Mouse (Mus musculus) left cerebral cortex, adult 2 months (tissue): ENCODE results near the gene Vps25. TPM values are rescaled to one million over a fixed set of nuclear protein-coding genes. Genes with fewer than 3 reads are reported as not detected.

ENCODE experiments used
- DNase-seq, 2 experiments: peaks; one replicate each; pipeline ENCODE4 v3.0.0; 2021 to 2022; ENCODE audit warnings: low spot score in 2 of 2, mixed read lengths in 1 of 2; ENCODE audit errors: extremely low spot score in 1 of 2
- H3K27ac ChIP-seq: fragments of 200-600 bp; 2 replicates; pipeline ENCODE4 v1.8.1; 2022
- H3K4me3 ChIP-seq: fragments of 200-600 bp; 2 replicates; pipeline ENCODE4 v1.8.1; 2022
- CTCF ChIP-seq: fragments of 200-600 bp; IDR thresholded peaks from 2 replicates; pipeline ENCODE4 v1.8.1; 2022; ENCODE audit warnings: antibody characterized with exemption, mild to moderate bottlenecking, moderate library complexity
- intact Hi-C: fragments of 180-260 bp; cut with DNase I; formaldehyde crosslinking; loops from one replicate; pipeline ENCODE4 v1.15.1; 2025
- total RNA-seq, 2 experiments: library from RNA; stranded (reverse); gene quantifications; 2 replicates each; pipeline ENCODE4 v1.2.3; 2021

The Vps25 gene
- total RNA-seq, 2 experiments from 2014 or later: 59.3 to 61.0 TPM

DNA sequence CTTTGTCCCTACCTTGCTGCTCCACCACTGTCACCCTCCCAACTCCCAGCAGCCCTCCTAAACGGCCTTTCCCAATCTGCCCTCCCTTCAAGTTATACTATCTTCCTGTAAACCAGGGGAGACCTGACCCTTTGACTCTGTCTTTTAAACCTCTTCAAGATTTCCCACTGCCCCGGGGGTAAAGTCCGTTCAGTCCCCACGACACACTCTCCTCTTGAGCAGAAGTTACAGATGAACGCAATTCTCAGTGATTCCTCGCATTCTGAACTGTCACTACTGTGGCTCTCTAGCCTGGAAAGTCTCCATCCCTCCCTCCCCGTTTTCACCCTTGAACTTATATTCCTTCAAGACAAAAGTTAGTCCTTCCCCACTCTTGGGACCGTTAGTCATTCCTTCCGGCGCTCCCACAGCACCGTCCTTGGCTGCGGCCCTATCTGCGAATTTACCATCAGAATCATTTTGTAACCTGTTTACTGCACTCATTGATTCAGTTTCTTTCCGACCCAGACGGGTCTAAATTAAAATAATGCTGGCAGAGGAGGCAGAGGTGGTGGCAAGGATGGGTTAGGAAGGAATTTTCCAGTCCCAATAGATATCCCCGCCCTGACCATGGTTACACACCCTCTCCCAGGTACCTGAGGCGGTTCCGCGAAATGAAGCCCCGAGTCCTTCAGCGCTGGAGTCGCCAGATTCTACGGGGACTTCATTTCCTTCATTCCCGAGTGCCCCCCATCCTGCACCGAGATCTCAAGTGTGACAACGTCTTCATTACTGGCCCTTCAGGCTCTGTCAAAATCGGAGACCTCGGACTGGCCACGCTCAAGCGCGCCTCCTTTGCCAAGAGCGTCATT, 9.9 kb downstream of the Vps25 start:
- intact Hi-C loops: loop anchor here (2.0 kb wide), 1 partner anchor 13 kb away; no protein-coding TSS in a partner anchor
- H3K27ac ChIP-seq: no peak overlapping the region
- no peak for TF ChIP-seq CTCF
- no peak overlapping the region for H3K4me3 ChIP-seq
- no peak for DNase-seq

DNA sequence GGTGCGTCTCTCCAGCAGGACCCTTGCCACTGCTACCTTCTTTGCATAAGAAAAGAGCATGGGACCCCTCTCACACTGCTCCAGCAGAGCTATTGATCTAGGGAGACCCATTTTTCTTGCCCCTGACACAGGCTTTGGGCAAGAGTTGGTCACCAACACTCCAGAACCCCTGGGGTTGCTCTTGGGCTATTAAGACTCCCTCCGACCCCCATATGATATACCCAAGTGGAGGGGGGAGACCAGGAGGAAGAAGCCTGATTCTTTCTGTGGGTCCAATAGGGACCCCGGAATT, 10.4 kb downstream of the Vps25 start:
- Histone ChIP-seq H3K27ac (no peak overlapping the region), H3K4me3 (no peak overlapping the region)
- intact Hi-C loops: loop anchor here (2.0 kb wide), 1 partner anchor 13 kb away; no protein-coding TSS in a partner anchor
- no peak for TF ChIP-seq CTCF
- no peak for DNase-seq

DNA sequence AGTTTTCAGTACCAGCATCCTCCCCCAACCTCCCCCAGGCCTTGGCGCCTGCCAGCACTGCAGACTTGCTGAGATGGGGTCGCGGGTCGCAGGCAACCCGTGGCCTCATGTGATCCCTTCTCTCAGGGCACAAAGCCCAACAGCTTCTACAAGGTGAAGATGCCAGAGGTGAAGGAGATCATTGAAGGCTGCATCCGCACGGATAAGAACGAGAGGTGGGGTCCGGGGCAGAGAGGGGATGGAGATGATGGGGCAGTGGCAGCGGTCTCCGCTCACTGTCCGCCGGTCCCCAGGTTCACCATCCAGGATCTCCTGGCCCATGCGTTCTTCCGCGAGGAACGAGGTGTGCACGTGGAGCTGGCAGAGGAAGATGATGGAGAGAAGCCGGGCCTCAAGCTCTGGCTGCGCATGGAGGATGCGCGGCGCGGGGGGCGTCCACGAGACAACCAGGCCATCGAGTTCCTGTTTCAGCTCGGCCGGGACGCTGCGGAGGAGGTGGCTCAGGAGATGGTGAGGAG, 11.5 kb downstream of the Vps25 start:
- no peak for DNase-seq
- intact Hi-C loops: no loop called here

DNA sequence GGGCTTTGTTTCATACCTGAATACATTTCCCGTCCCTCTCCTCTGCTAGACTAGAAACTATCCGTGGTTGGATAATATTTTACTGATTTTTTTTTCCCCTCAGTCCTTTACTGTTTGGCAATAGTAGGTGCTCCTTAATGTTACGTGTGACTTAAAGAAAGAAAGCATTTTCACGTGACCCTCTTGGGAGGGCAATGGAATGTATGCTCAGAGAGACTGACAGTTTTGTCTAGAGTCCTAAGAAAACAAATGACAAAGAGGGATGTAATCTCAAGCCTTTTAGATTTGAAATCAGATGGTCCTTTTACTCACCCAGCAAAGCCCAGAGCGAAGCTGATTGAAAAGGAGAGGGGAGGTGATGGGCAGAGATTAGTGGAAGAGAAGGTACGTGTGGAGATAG, 12.4 kb downstream of the Vps25 start:
- TF ChIP-seq CTCF: no peak
- H3K27ac ChIP-seq: no peak overlapping the region
- H3K4me3 ChIP-seq: no peak overlapping the region
- no peak for DNase-seq
- intact Hi-C loops: no loop called here

More for the DNA sequence above, 11.5 kb downstream of the Vps25 start:
- Histone ChIP-seq H3K4me3 (no peak overlapping the region), H3K27ac (no peak overlapping the region)
- no peak for TF ChIP-seq CTCF

DNA sequence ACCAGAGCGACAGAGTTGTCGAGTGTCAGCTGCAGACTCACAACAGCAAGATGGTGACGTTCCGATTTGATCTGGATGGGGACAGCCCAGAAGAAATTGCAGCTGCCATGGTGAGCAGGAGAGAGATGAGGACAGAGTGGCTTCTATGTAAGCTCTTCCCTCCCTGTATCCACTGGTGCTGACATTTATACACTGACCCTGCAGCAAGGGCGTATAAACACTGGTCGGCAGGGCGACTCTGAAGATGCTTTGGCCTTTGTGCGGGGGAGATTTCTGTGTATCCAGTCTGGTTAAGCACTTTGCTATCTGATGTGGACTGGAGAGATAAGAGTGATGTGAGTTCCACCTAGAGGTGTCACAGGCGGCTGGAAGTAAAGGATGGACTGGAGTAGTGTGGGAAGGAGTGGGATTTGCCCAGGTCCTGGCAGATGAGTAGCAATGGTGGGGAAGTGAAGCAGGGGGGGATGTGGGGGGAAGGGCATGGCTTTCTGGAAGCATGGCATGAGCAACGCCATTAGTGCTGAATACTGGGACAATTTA, 16.1 kb downstream of the Vps25 start:
- intact Hi-C loops: no loop called here
- Histone ChIP-seq H3K27ac (no peak overlapping the region), H3K4me3 (no peak overlapping the region)
- no peak for TF ChIP-seq CTCF
- no peak for DNase-seq

DNA sequence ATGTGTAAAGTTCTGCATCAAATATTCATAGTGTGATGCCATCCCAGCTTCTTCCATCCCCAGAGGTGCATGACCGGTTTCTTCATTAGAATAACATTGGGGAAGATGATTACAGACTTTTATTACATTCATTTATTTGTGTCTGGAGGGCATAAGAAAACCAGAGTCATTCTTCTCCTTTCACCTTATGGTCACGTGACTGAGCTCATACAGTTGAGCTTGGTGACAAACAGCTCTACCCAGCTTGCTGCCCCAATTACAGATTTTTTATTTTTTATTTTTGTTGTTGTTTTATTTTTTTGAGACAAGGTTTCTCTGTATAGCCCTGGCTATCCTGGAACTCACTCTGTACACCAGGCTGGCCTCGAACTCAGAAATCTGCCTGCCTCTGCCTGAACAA, 18.9 kb downstream of the Vps25 start:
- DNase-seq: no peak
- intact Hi-C loops: no loop called here
- no peak for TF ChIP-seq CTCF

DNA sequence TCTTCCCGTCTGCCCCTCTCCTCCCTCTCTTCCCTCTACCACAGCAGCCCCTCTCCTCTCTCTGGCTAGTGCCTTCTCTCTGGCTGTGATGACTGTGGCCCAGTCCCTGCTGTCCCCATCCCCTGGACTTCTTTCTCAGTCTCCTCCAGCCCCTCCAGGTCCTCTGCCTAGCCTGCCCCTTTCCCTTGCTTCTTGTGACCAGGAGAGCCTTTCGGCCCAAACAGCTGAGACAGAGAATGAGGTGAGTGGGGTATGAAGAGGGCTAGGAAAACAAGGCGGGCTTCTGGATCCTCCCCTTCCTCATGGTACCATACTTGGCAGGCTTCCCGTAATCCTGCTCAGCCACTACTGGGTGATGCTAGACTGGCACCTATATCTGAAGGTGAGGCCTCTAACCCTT, 21.8 kb downstream of the Vps25 start:
- no peak for DNase-seq
- no peak overlapping the region for H3K27ac ChIP-seq
- no peak for TF ChIP-seq CTCF
- no peak overlapping the region for H3K4me3 ChIP-seq
- intact Hi-C loops: no loop called here

More for the DNA sequence above, 18.9 kb downstream of the Vps25 start:
- H3K4me3 ChIP-seq: no peak overlapping the region
- H3K27ac ChIP-seq: no peak overlapping the region

DNA sequence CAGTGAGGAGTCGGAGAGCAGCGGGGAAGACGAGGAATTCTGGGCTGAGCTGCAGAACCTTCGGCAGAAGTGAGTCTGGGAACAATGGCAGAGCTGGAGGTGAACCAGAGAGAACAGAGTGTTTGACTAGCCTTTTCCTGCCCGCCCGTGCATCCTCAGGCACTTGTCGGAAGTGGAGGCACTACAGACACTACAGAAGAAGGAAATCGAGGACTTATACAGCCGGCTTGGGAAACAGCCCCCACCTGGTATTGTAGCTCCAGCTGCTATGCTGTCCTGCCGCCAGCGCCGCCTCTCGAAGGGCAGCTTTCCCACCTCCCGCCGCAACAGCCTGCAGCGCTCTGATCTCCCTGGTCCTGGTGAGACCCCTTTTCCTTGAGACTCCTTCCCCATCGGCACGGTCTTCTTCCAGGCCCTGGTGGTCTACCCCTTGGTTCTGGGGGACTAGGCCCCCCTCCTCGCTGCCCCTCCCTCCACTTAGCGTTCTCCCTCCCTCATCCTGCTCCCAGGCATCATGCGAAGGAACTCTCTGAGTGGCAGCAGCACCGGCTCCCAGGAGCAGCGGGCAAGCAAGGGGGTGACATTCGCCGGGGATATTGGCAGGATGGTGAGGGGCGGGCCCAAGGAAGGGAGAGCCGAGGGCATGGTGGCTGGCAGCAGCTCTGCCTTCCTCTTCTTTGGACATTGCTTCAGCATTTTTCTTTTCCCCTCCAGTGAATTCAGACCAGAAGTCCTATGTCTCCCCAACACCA, 23.0 kb downstream of the Vps25 start:
- Histone ChIP-seq H3K27ac (no peak overlapping the region), H3K4me3 (no peak overlapping the region)
- no peak for DNase-seq
- intact Hi-C loops: loop anchor here (2.0 kb wide), 1 partner anchor 14 kb away; no protein-coding TSS in a partner anchor
- TF ChIP-seq CTCF: no peak

DNA sequence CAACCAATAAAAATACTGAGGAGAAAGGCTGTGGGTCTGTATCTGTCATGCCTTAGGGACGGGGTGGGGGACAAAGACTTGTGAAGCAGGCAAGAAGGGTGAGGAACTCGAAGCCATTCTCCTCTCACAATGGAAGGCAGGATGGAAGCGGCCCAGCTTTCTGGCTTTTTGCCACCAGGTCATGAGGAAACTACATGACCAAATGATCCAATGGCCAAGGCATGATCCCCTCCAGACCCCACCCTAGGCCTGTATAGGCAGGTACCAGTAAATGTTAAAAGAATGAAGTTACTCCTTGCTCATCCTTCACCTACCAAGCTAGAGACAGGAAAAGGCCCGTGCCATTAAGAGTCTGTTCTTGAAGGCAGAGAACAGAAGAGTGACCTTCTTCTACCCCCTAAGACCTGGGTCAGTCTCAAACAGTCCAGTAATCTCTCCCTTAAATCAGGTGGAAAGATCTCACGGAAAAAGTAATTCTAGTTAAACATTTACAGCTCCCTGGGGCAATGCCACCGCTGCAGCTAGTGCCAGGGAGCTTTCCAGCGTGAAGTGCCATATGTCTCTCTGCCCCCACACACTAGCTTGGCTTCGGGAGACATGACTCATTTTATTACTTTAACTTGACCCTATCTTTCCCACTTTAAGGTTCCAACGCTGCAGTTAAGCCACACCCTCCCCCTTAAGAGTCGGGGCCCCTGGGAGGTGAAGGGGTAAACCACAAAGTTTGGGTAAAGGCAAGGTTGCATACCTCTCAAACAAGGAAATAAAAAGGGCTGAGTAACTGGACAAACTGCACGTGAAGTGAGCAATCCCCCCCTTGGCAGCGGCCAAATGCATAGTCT, 24.1 kb downstream of the Vps25 start:
- intact Hi-C loops: loop anchor here (2.0 kb wide), 2 partner anchors 15 to 25 kb away; partner anchors contain the start of gene Vps25
- TF ChIP-seq CTCF: no peak
- peak overlapping the region; percentile 91; the same call in 1 of the 2 replicates for H3K27ac ChIP-seq
- peak overlapping the region; percentile 84 for H3K4me3 ChIP-seq
- DNase-seq: peak in 1 of 2 experiments; percentile 29

DNA sequence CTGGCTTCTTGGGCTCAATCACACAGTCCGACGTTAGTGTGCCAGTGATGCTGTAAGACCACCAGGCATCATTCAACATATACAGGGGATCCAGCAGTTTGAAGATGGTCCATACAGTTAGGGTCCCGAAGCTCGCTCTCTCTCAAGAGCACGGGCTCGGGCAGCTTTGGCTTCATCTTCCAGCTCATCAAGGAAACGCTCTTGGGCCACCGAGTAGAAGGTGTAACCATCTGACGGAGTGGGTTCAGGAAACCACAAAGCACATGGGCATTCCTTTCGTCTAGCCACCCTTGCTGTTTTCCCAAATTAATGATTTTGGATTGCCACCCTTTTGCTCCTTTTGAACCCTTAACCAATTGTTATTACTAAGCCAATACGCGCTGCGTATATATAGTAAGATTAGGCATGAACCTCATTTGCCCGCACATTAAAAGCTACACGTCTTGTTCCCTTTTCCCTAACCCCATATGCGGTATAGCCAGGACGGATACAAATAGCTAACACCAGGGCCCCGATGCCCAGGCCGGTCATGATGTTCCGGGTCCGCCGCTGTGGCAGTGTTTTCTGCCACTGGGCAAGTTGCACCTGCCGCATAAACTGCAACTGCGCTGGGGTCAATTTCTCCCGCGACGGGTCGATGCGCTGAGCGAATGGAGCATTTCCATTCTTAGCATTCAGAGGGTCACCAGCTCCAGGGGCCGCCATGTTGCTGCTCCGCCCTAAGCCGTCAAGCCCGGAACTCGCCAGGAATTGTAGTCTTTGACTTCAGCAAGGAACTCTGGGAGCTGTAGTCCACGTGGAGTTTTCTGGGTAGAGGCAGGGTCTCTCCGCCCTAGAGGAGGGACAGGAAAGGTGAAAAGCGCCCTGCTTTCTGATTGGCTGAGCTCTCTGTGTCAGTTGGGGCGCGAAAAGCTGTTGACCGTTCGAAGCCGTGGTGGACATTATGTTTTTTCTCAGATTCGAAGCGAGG, 25.0 kb downstream of the Vps25 start, which contains the start of the genes Cntd1 and Coa3:
Gene Cntd1, plus strand, starts transcription at position 790 of the 970 bp plus-strand sequence.
Gene Coa3, minus strand, starts transcription at position 892 of the 970 bp plus-strand sequence.
- intact Hi-C loops: loop anchor here (2.0 kb wide), 1 partner anchor 26 kb away; the partner anchor contains the start of gene Vps25
- peak within 1 kb of the TSS; percentile 84 for H3K4me3 ChIP-seq
- peak; percentile 7 for TF ChIP-seq CTCF
- H3K27ac ChIP-seq: peak within 1 kb of the TSS; percentile 91
- peak; percentile 80 to 83 for DNase-seq
